Mouse (Mus musculus) lung, adult 2 months (tissue): ENCODE data around the gene Mdga1. TPM values are rescaled to one million over a fixed set of nuclear protein-coding genes. Genes with fewer than 3 reads are reported as not detected.

Experiments
- DNase-seq: peaks from one replicate; pipeline ENCODE4 v3.0.0; 2022
- H3K4me1 ChIP-seq: fragments of 200-500 bp; 2 replicates; pipeline ENCODE4 v1.6.1; 2011; ENCODE audit warnings: low read length; ENCODE audit not compliant: control insufficient read depth, insufficient read depth
- H3K4me3 ChIP-seq: fragments of 200-500 bp; replicated peaks from 2 replicates; pipeline ENCODE3; 2011; ENCODE audit warnings: low read depth, mild to moderate bottlenecking, control low read depth, low read length; ENCODE audit errors: extremely low read depth
- CTCF ChIP-seq: fragments of 200-500 bp; IDR thresholded peaks from 2 replicates; pipeline ENCODE4 v1.5.1; 2011; ENCODE audit warnings: mild to moderate bottlenecking, low read length, control low read depth; ENCODE audit not compliant: insufficient read depth
- POLR2A ChIP-seq: fragments of 200-500 bp; IDR thresholded peaks from 2 replicates; pipeline ENCODE4 v1.6.1; 2011; ENCODE audit warnings: low read depth, mild to moderate bottlenecking, control low read depth, low read length, borderline replicate concordance; ENCODE audit errors: extremely low read depth
- WGBS: fragments of 180-500 bp; shearing (Covaris S2); methylation state at CpG from one replicate; pipeline ENCODE4 v1.1.7; 2018; 5-methylcytosine and 5-hydroxymethylcytosine counted together
- polyA plus RNA-seq: library from polyadenylated mRNA; depleted of rRNA; stranded (reverse); fragments of >200 nt; gene quantifications from 2 replicates; pipeline ENCODE4 v1.2.3, GENCODE M21; 2012; rRNA removed

Mdga1 gene
- polyA plus RNA-seq = 3.9 and 4.4 TPM in 2 replicates

DNA sequence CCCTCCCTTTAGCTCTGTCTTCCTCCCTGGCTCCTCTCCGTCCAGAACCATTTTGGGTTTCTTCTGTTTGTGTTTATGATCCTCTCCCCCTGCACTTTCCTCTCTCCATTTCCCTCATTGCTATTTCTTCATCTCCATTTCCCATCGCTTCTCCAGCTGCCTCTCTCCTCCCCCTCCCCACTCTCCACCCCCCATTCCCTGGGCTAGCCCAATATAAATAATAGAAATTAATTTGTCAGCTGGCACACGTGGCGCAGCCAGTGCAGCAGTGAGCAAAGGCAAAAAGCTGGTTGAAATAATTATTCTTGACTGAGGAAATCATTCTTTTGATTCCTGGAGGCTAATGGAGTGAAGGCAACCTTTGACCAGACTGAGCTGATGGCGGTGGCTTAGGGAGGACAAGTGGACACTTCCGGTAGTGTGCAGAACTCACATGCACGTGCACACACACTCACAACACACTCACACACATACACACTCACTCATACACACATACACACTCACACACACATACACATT is at the start of gene Mdga1:
TSS of gene Mdga1 (minus strand) at position 51 of the 519 bp plus-strand sequence.
- no peak for TF ChIP-seq CTCF
- TF ChIP-seq POLR2A = no peak
- Histone ChIP-seq H3K4me1 (no peaks in the 10 kb centered on the region), H3K4me3 (no peak within 1 kb of the TSS)
- WGBS = 72% methylated on average over 7 of the region's 7 CpGs
- DNase-seq = no peak

DNA sequence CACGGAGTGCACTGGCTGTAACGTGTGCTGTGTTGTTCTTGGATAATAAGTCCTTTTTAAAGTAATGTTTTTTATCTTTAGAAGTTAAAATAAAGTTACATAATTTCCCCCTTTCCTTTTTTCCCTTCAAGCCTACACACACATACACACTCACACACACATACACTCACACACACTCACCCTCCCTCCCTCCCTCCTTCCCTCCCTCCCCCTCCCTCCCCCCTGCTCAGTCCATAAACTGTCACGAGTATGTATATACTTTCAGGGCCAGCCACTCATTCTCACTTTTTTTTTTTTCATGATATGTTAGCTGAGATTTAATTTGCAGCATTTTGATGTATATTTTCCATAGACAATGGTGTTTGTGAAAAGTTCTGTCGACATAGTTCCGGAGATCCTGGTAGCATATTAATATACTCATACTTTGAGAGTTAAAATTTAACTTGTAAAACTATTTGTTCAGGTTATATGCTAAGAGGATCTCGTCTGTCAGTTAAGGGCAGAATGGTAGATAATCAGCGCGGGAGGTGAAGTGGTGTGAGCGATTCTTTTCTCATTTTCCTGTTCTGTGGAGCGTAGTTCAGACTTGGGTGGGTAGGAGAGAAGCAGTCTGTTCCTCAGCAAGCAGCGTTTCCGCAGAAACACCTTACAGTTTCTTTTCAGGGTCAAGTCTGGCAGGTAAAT is 49.2 kb upstream of the Mdga1 start:
- WGBS = 60% methylated on average over 12 of the region's 12 CpGs

DNA sequence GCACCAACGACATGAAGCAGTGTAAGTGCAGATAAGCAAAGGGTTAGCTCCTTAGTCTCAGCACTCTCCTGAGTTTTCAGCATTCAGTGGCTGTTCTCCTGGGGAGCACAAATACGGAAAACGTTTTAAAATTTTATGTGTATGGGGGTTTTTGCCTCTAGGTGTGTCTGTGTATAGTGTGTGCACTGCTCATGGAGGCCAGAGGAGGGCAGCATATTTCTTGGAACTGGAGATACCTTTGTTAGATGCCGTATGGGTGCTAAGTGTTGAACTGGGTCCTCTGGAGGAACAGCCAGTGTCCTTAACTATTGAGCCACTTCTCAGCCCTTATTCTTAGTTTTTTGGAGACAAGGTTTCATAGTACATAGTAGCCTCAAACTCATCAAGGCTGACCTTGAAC is 44.8 kb upstream of the Mdga1 start:
- no peak for DNase-seq
- Histone ChIP-seq H3K4me1 (peaks cover 22% of the 10 kb centered on the region), H3K4me3 (no peak overlapping the region)
- whole genome bisulfite sequencing = 93% methylated on average over 4 of the region's 4 CpGs
- TF ChIP-seq POLR2A = no peak
- no peak for TF ChIP-seq CTCF

More for the DNA sequence above, 49.2 kb upstream of the Mdga1 start:
- no peak for DNase-seq
- Histone ChIP-seq H3K4me1 (peaks cover 20% of the 10 kb centered on the region), H3K4me3 (no peak overlapping the region)
- TF ChIP-seq POLR2A = no peak
- TF ChIP-seq CTCF = no peak

DNA sequence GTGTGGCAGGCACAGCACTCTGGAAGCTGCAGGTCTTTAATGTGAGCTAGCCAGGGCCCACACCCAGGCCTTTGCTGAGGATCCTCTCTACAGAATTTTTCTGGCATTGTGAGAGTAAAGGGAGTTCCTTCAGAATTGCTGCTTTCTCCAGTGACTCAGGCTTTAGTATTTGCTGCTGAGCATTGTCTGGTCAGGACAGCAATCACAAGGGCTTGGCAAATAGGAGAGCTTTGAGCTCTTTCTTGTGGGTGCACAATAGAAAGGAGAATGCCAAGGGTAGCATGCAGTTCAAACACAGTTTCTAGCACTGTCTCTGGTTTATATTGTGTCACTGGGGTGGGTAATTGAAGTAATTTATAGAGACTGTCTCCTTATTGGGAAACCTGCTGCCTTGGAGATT is 38.5 kb upstream of the Mdga1 start:
- Histone ChIP-seq H3K4me1 (peaks cover 36% of the 10 kb centered on the region), H3K4me3 (no peak overlapping the region)
- TF ChIP-seq CTCF (no peak), POLR2A (no peak)
- no peak for DNase-seq

DNA sequence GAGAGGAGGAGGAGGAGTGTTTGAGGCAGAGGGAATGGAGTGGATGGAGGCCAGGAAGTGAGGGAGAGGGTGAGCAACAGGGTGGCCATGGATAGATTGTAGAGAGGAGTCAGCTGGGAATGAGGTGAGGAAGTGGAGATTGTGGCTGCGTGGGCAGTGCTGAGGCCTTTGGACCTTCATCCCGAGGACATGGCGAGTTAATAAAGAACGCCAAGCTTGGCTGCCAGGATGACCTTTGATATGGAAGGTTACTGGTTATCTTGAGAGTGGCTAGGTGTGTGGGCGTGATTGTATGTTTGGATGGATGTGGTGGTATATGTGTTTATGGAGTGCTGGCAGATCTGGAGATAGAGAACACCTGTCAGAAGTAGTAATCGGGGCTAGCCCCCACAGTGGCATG is 38.0 kb upstream of the Mdga1 start:
- Histone ChIP-seq H3K4me1 (peaks cover 36% of the 10 kb centered on the region), H3K4me3 (no peak overlapping the region)
- WGBS = 45% methylated on average over 6 of the region's 6 CpGs
- TF ChIP-seq CTCF (no peak), POLR2A (no peak)
- no peak for DNase-seq

DNA sequence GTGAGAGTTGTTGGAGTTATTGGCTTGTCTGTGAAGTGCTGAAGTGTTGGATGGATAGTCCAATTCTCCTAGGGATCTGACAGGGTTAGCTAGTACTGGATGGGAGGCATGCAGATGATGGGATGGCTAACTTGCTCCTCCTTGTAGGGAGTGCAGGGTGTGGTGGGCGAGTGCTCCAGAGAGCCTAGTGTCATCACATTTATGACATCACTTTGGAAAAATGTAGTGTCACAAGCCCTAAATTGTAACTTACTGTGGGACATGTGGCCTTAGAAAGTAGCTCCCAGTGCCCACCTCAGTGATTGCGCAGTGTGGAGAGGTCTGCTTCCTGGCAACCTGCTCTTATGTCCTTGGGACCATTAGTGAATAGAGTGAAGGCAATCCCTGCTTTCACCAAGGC is 37.0 kb upstream of the Mdga1 start:
- TF ChIP-seq POLR2A (no peak), CTCF (no peak)

DNA sequence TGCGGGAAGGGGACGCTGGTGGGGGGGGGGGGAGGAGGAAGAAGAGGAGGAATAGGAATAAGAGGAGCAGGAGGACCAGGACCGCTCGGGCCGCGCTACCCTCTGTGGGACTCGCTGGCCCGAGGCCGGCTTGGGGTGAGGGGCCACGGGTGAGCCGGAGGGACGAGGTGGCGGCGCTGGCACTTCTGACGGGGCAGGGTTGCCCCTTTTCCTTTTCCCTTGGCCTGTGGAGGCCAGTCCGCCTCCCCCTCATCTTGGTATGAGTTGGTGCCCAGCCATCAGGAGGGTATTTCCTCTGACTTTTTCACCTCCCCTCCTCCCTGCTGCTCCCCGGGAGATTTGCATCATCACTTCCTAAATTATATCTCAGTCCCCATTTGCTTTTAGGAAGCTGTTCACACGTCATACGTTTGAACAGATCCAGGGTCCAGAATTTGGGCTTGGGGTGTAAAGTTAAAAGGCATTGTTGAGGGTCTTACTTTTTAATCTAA is 35.6 kb upstream of the Mdga1 start:
- Histone ChIP-seq H3K4me3 (peak overlapping the region; percentile 92), H3K4me1 (peaks cover 28% of the 10 kb centered on the region)
- TF ChIP-seq CTCF (no peak), POLR2A (no peak)
- under 1% methylated on average over 18 of the region's 19 CpGs for WGBS
- peak; percentile 52 for DNase-seq

More for the DNA sequence above, 37.0 kb upstream of the Mdga1 start:
- Histone ChIP-seq H3K4me1 (peaks cover 31% of the 10 kb centered on the region), H3K4me3 (no peak overlapping the region)
- WGBS = 55% methylated on average over 2 of the region's 2 CpGs
- DNase-seq = no peak

DNA sequence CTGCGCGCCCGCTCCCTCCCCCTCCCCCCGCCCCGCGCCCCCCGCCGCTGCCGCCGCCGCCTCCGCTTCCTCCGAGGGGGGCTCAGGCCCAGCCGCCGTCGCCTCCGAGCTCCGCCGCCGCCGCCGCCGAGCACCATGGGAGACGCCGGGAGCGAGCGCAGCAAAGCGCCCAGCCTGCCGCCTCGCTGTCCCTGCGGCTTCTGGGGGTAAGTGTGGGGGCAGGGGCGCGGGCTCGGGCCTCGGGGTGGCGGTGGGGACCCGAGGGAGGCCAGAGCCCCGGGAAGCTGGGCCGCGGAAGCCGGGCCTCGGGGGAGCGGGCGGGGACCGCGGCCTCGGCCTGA is 35.2 kb upstream of the Mdga1 start:
- WGBS = 1% methylated on average over 30 of the region's 47 CpGs
- TF ChIP-seq CTCF = no peak
- TF ChIP-seq POLR2A = no peak
- no peak for DNase-seq
- Histone ChIP-seq H3K4me1 (peaks cover 24% of the 10 kb centered on the region), H3K4me3 (peak overlapping the region; percentile 92)

DNA sequence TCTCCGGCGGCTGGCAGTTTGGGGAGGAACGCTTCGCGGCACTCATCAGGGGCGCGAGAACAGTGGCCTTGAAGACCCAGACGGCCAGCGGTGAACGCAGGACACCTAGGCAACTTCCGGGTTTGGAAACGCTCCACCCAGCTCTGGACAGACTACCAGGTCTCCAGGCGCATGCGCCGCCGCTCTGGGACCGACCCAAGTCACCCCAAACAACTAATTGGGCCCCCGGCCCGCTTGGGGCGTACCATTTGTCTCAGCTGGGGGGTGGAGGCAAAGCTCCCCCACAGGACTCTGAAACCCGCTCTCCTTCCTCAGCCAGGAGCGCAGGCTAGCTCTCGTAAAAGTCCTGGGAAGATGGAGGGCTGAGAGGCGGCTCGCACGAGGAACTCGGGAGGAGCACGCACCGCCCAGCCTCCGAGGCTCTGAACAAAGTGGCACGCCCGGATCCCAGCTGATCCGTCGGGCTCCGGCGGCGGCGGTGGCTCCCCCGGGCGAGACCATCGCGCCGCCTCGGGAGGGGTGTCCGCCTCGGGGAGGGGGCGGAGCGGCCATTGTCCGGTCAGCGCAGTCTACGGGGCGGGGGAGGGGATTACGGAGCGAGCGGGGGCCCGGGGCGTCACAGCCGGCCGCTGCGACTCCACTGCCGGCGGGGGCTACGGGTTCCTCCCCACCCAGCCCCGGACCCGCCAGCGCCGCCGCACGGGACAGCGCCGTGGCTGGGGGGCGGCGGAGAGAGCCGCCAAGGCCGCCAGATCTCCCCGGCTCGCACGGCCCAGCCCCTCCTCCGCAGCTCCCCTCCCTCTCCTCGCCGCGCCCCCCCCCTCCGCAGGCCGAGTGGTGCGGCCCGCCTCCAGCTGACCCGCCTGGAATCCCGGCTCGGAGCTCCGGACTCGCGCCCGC is 34.6 kb upstream of the Mdga1 start, which contains the start of gene Zfand3:
TSS of gene Zfand3 (plus strand) at position 531 of the 900 bp plus-strand sequence.
- TF ChIP-seq CTCF (no peak), POLR2A (peak; percentile 89)
- peak; percentile 95 for DNase-seq
- under 1% methylated on average over 68 of the region's 93 CpGs for WGBS
- peak within 1 kb of the TSS; percentile 92 for H3K4me3 ChIP-seq
- peaks cover 20% of the 10 kb centered on the region for H3K4me1 ChIP-seq
